Mouse (Mus musculus) ovary, postnatal 10 days (tissue): ENCODE measurements at regions not wholly inside any gene's neighbourhood (a gene's known extent, or its start where the extent isn't known, plus 50 kb on each side); places are given as distances from the start of the nearest gene placed in this dataset.
"Not testable (repeated sequence)": the region's sequence is repeated elsewhere in the genome, so short reads cannot be mapped to it uniquely, and the experiment has no call there.

Experiments
- DNase-seq: peaks from one replicate; pipeline ENCODE4 v3.0.0; 2022; ENCODE audit warnings: low spot score

DNA sequence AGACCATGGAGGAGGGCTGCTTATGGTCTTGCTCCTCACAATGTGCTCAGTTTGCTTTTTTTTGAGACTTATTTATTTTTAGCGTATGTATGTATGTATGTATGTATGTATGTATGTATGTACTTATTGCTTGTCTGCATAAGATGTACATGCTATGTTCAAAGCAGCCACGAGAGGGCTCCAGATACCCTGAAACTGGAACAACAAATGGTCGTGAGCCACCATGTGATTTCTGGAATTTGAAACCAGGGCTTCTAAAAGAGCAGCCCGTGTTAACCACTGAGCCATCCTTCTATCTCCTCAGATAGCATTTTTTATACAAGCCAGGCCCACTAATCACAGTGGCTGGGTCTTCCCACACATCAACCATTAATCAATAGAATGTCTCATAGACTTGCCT lies 611.2 kb downstream of the 5730507C01Rik start:
- no peak for DNase-seq

GRCm38 (mm10) chr12:19175631-19176030 lies 661.3 kb downstream of the 5730507C01Rik start:
- DNase-seq: no peak

DNA sequence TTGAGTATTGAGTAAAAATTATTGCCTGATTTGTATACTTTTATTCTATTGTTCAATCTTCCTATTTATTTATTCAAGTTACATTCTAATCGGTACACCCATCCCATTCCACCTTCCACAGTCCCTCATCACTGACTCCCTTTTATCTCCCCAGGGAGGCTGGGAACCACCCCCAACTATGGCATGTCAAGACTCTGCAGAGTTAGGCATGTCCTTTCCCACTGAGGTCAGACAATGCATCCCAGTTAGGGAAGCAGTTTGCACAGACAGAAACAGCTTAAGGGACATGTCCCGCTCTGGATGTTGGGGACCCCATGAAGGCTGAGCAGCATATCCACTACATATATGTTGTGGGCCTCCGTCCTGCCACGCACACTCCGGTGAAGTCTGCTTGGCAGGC lies 678.1 kb downstream of the 5730507C01Rik start:
- DNase-seq: no peak

GRCm38 (mm10) chr12:19193041-19193440 lies 678.7 kb downstream of the 5730507C01Rik start:
- not testable (repeated sequence) for DNase-seq

DNA sequence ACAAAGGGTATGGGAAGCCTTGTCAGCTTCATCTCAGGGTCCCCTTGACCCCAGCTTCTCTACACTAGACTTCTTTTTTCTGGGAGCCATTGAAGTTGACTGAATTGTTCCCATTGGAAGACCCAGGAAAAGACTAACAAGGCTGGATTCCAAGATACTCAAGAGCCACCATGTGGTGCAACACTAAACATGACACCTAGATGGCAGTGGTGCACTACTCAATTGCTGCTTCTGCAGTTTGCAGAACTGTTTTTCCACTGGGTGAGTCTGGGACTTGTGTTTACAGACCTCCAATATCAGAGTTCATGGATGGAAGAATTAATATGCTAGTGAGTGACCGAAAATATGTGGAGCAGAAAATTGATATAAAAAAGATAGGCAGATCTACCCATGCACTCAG lies 709.7 kb downstream of the 5730507C01Rik start:
- DNase-seq: not testable (repeated sequence)

DNA sequence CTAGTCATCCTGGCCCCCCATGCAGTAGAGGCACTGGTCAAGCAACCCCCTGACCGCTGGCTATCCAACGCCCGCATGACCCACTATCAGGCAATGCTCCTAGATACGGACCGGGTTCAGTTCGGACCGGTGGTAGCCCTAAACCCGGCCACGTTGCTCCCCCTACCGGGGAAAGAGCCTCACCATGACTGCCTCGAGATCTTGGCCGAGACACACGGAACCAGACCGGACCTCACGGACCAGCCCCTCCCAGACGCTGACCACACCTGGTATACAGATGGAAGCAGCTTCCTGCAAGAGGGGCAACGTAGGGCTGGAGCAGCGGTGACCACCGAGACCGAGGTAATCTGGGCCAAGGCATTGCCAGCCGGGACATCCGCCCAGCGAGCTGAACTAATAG lies 707.6 kb upstream of the Gm21863 start:
- DNase-seq: not testable (repeated sequence)

- peak; percentile 39 for DNase-seq
Observed at GRCm38 (mm10) chr12:19288271-19288890, 665.9 kb upstream of the Gm21863 start.

DNA sequence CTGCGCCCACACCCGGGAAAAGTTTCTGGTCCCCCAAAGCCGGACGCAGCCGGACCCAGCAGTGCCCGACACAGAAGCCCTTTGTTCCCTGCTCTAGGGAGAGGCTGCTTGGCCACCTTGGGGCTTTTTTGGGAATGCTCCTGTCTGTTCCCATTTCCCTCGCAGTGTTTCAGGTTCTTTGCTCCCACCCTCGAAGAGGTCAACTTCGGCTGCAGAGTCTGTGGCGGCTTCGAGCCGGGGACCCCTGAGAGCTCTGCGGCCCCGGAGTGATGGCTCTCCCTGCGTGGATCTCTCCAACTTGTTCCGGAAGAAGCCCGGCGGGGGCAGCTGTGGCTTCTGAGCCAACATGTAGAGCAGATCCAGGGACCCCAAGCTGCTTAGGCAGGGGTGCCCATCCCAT lies 665.3 kb upstream of the Gm21863 start:
- DNase-seq: not testable (repeated sequence)

DNA sequence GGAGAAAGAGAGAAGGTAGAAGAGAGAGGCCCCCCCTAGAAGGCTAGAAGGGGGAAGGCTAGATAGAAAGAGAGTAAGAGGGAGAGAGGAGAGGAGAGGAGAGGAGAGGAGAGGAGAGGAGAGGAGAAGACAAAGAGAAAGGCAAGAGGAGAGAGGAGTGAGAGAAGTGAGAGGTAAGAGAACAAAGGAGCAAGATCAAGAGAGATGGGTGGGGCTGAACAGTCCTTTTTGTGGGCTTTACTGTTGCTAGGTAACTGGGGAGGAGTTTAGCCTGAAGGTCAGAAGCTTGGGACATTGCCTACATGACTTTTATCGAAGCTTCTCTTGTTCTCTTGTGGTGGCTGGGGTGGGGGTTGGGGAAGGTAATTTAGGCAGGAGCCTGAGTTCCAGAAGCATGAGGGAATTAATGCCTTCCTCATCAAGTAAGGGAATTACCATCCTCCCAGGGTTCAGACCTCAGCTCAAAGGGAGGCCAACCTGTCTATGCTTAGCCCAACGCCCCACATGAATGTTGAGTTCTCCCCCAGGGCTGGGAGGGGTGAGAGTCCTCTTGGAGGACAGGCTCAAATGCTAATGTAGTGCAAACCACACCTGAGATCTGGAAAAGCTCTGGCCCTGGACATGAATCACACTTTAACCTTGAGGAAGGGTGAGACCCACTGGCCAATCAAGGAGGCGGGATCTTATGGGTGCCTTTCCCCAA lies 662.1 kb upstream of the Gm21863 start:
- DNase-seq: not testable (repeated sequence)
